Mouse (Mus musculus) A20 (cell line): Measurements from ENCODE around the gene Olfr288.

Experiments
- DNase-seq: peaks from one replicate; pipeline ENCODE4 v3.0.0-alpha.2; 2011; ENCODE audit warnings: low read depth, low spot score

Olfr288 gene

DNA sequence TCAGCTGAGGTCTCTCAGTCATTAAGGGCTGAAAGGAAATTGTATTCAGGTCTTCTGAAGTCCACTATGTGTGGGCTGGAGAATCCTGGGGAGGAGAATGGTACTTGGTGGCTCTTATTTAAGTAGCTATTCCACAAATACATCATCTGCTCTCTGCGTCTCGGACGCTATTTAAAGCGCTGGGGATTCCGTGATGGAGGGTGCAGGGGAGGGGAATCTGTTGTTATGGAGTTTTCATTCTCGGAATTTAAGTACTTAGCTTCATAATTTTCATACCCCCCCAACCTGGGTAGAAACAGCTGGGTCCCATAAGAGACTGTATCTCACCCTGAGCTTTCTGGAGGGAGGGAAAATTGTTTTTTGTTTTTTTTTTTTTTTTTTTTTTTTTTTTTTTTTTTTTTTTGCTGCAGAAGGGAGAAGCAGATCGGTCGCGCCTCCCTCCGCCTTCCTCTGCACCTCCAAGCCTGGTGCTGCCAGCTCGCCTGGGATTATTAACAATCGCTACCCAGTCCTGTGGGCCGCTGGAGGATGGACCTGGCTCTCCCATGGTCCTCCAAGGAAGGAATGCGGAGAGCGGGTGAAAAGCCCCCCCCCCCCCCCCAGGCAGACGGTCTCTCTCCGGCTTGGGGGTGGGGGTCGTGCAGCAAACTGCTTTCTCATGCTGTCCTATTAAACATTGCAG lies 28.2 kb downstream of the Olfr288 start, which contains the start of gene Ccdc184:
Gene Ccdc184 (plus strand): TSS at position 196 of the 682 bp plus-strand sequence.
- DNase-seq: no peak

DNA sequence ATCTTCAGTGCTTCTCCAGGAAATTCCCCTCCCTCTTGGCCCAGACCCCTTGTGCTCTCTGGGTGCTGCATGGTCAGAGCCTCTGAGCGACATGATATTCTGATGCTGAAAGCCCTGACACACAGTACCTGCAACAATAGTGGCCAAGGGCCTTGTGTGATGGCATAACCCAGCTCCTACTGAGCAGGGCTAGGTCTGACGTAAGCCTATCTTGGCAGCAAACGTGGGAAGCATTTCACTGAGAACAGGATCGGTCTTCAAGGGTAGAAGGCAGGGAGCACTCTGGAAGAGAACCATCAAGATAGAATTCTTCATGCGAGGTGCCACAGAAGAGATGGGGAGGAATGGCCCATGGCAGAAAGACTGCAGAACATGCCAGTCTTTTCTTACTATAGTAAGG lies 29.8 kb downstream of the Olfr288 start, which contains the start of gene Asb8:
Gene Asb8 (minus strand): TSS at position 101 of the 400 bp plus-strand sequence.
- no peak for DNase-seq

DNA sequence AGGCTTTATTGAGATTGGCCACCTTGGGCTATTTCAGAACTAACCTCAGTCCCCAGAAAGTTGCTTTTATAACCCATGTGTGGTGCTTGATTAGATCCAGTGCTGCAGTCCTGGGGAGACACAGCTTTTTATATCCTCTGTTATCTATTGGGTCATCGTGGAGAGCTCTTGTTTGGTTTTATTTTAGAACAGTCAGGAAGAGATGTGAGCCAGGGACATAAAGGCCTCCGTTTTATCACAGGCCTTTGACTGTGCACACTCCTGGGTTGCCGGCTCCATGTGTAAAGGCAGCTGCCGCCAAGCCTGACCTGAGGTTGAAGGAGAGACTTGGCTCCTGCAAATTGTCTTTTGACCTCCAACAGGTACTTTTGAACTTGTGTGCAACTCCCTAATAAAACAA lies 32.8 kb downstream of the Olfr288 start:
- no peak for DNase-seq

DNA sequence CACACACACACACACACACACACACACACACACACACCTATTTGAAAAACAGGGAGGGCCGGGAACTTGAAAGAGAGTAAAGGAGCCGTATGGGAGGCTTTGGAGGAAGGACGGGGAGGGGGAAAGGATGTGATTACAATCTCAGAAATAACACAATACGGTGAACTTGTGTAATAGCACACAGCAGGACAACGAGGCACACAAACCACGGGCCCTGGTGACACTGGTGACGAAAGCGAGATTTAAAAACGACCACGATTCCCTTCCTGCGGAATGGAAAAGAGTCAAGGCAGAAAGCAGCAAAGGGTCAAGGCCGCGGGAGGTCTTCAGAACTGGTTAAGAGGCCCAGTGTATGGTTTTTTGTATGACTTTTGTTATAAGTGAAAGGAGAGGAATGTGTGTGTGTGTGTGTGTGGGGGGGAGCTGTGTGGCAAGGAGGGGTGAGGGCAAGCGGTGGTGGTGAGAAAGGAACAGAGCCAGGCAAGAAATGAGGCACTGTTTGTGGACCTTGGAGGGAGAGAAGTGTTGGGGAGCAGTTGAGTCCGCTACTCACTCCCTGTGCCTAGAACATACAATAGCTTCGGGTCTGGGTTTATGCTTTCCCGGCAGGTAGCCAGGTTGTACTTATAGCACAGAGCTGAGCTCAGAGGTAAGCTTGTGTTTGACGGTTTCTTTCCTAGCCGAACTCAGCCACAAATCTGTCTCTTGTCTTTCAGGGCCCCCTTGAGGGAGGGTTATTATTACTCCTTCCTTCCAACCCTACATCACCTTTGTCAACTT lies 34.1 kb downstream of the Olfr288 start:
- no peak for DNase-seq

DNA sequence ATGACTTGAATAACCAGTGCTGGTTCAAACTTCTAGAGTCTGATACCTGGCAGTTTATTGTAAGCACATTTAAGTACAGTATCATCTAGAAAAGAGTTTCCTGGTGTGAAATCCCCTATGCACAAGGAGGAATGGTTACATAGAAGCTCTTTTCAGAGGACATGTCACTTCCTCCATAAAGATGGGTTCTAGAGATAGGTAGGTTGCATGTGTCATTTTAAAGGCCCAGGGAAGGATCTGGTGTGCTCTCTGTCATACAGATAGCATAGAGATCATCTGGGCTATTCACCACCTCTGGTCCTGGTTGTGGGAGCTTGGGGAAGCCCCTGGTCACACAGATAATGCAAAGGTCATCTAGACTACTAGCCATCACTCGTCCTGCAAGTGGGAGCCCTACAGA lies 38.1 kb downstream of the Olfr288 start:
- no peak for DNase-seq

DNA sequence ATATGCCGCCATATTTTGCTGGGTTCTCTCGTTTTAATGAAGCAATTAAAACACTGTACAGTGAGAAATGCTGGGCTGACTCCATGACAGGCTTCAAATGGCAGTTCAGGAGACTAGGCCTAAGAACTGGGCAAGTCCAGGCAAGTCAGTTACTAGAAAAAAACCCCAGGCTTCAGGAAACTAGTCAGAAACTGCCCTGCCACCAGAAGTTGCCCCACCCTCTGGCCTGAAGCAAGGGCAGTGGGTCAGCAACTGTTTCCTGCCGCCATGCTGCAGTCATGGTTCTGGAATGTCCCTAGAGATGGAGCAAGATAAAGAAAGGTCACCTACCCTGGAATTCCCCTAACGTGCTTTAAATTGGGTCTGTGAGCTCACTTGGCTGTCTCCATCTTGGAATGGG lies 39.4 kb downstream of the Olfr288 start:
- DNase-seq: no peak

DNA sequence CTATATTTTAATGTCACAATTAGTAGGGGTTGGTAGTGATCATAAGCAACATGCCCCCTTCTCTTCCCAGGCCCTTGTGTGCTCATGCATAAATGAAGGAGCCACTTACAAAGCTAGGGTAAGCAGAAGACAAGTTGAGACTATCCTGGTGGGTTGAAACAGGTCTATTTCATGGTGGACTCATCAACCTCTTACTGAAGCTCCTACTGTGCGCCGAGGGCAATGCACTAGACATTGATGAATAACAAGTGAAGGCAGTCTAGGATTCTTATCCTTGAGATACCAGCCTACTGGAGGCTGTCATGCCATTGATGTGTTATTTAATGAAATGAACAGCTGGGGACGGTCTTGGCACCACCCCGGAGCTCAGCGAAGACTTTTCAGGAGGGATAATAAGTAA lies 40.1 kb downstream of the Olfr288 start:
- no peak for DNase-seq

DNA sequence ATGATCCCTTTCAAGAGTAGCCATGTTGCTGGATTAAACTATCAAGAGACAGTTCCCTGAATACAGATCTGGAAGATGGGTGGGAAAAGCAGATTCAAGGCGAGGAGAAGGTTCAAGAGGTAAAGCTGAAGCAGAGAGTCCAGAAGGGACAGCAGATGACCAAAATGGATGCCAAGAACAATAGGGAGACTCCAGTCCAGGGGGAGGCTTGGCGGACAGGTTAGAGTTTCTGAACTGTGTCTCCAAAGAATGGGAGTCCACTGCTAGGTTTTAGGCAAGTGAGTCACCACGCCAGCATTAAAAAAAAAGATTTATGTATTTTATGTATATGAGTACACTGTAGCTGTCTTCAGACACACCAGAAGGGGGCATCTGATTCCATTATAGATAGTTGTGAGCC lies 40.7 kb downstream of the Olfr288 start:
- no peak for DNase-seq

DNA sequence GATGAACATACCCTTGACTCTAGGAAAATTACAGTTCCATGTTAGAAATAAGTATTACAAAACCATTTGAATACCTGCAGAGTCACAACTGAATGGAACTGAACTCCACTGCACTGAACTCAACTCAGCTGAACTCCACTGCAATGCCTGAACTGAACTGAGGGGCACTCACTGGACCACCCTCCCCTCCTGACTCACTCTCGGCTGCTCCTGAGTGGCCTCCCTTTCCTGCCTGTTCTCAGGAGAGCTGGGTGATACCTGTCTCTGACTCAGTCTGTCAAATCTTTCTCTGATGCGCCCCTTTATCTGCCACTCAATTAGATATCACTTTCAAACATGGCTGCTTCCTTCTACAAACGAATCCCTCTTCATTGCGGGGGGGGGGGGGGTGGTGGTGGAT lies 41.2 kb downstream of the Olfr288 start:
- no peak for DNase-seq

DNA sequence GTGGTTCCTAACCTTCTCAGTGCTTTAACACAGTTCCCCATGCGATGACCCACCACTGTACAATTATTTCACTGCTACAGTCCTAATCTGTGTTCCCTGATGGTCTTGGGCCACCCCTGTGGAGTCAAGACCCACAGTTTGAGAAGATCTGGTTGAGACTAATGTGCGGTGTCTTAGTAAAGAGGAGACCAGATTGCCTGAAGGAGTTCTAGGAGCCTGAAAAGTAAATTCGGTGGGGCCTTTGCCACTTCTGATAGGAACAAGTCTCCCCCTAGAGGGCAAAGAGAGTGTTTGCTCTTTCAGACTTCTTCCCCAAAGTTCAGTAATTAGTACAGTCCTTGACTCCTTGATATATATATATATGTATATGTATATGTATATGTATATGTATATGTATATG lies 41.7 kb downstream of the Olfr288 start:
- DNase-seq: peak; percentile 64

DNA sequence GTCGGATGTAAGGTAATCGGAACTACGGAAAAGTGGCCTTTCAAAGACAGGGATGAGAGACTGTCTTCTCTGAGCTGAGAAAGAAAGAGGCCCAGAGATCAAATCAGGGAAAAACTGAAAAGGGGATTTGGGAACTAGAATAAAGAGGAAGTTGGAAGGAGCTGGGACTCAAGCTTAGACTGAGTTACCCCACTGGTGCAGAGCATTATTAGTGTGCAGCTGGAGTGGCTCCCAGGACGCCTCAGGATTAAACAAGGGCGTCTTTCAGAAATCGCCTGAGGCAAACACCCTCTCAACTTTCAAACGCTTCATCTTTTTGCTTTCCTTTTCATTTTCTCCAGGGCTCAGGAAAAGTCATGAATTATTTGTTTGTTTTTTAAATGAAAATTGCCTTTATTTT lies 42.4 kb downstream of the Olfr288 start:
- DNase-seq: no peak

DNA sequence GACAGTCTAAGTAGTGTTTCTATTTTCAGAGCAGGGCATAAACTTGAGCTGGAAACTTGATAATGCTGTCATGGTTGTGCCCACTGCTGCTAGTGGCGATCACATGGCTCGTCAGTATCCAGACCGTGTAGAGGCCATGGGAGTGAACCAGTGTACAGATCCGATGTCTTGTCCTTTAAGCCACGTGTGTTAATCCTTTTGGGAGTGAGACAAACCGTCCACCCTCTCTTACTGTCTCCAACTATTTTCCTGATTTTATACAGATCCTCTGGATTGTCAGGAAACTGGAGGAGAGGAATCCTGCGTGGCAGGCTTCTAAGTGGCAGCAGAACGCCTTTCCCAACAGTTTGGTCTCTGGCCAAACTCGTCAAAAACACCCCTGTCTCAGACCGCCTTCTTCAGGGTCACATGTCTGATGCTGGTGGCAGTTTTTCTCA lies 46.2 kb downstream of the Olfr288 start:
- DNase-seq: no peak

DNA sequence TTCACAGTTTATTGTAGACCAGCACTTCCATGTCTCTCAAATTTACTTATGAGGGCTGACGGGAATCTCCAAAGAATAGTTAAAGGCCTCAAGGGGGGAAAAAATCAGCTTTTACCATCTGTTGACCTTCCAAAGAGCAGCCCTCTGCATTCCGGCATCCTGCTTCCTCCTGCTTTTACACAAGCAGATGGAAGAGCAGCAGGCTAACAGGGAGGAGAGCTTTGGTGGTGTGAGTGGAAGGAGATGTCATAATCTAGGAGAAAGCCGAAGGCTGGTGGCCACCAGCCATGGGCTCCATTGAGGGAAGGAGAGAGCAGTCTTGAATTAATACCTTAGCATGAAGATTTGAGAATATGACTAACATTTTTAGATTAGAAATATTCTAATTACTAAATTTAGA lies 47.0 kb downstream of the Olfr288 start:
- no peak for DNase-seq

DNA sequence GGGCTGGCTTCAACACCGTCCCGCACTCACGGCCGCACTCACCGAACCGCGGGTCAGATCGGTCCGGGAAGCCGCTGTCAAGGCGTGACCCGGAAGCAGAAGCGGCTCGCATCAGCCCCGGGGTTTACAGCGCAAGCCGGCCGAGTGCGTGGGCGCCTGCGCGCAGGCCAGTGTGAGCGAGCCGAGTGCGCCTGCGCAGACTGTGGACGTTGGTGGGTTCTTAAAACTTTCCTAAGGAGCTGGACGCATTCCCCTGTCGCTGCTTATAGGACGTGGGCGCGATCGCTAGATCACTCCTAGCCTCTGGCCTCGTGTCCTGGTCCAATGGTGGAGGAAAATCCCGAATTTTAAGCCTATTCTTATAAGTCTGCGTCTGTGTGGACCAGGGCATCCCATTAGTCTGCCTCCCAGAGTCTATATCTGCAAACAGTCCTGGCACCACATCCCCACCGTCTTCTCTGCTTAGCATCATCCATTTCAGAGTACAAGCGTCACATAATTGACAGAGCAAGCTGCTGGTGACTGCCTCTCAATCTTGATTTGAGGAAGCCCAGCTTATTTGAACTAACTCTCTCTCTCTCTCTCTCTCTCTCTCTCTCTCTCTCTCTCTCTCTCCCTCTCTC lies 49.7 kb downstream of the Olfr288 start:
- DNase-seq: peak; percentile 94

DNA sequence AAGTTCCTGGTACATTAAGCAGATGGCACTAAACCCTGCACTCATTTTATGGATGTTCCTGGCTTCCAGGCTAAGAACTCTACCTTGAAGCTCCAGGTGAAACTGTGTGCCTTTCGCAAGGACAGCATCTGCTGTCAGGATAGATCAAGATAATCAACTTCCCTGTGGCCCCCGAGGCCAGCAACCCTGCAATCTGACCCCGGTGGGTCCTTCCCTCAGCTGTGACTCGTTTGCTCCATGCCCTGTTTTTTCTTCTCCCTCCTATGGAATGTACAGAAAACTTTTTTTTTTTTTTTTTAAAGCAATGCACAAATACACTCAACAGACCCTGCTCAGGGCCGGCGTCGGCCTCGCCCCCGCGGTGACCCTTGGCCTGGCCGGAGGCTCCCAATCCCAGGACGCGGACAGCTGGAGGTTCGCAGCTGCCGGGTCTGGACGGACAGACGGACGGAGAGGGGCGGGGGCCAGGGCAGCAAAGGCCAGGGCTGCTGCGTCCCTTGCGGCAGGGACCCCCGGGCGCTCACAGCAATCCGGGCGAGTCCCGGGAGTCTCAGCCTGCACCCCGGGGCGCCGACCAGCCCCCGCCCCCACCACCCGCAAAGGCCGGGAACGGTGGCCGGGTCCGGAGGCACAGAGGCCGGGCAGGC lies 50.4 kb downstream of the Olfr288 start:
- peak; percentile 35 for DNase-seq

DNA sequence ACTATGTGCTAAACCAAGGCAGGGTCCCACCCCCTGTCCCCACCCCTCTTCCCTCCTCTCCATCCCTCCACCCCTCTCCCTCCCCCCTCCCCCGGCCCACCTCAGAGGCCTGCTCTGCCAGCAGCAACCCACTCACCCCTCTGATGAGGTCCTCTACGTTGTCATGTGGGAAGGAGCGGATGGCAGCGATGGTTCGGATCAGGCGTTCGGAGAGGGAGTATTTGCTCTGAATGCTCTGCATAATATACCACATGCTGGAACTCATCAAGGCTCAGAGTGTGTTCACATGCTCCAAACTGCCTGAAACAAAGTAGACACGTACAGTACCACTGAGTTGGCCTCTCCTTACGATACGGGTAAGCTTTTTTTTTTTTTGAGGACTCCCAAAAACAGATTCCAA lies 52.8 kb downstream of the Olfr288 start:
- DNase-seq: no peak

DNA sequence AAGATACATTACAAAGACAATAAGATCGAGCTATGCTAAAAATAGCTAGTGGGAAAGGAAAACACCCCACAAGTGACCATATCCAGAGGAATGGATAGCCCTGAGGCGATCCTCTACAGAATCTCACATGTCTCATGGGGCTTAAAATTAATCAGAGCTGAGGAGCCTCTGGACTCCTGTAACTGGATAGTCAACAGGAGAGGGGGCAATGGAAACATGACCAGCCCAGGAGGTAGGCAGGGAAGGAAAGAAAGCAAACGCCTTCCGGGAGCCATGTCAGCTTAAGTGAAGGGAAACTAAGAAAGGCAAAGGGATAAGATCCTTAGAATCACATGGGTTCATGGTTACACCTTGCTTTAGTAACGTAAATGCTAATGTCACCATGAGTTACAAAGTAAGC lies 54.5 kb downstream of the Olfr288 start:
- DNase-seq: no peak

DNA sequence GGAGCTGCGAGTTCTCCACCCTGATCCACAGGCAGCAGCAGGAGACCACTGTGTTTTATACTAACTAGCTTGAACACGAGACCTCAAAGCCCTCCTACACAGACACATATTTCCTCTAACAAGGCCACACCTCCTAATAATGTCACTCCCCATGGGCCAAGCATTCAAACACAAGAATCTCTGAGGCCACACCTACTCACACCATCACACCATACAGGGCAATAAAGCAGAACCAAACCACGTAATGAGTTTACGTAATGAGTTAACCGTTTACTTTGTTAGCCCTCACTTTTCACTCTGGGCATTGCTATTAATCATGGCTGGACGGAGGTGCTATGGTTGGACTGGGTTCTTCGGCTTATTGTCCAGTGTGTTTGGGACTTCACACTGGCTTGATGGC lies 55.6 kb downstream of the Olfr288 start:
- DNase-seq: peak; percentile 35

DNA sequence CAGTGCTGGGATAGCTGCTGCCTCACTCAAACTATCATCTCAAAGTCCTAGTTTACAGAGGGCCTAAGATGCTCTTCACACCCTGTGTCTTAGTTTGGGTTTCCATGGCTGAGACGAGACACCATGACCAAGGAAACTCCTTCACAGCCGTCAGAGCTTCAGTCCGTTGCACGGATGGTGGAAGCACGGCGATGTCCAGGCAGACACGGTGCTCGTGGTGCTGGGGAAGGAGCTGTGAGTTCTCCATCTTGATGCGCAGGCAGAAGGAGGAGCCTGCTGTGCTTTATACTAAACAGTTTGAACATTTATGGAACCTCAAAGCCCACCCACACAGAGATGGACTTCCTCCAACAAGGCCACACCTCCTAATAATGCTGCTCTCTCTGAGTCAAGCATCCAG lies 58.5 kb downstream of the Olfr288 start:
- DNase-seq: no peak
